Mouse (Mus musculus) activated CD4-positive, CD25-positive, alpha-beta regulatory T cell (primary cell): ENCODE measurements around the gene Htr2a. TPM values are rescaled to one million over a fixed set of nuclear protein-coding genes. Genes with fewer than 3 reads are reported as not detected.

Source experiments
- polyA plus RNA-seq, 2 experiments: library from polyadenylated mRNA; unstranded; fragments of 100-300 nt; shearing (Covaris generic); gene quantifications; one replicate each; pipeline ENCODE4 v1.2.1; 2017

Gene Htr2a
- polyA plus RNA-seq = not detected

GRCm38 (mm10) chr14:74640819-74641381 lies at the start of gene Htr2a:
Htr2a (plus strand) TSS chr14:74640840.

GRCm38 (mm10) chr14:74732079-74732783 lies 91.6 kb downstream of the Htr2a start, which contains the start of gene Esd:
Esd (plus strand) TSS chr14:74732297.

Other genes with a start within 250 kb of the Htr2a start
- 100 to 1,000 TPM; 207 to 223 TPM for gene Esd, start 91.5 kb downstream of the Htr2a start, polyA plus RNA-seq